Mouse (Mus musculus) liver, embryonic 13.5 days (tissue): ENCODE results near the gene Echs1. TPM values are rescaled to one million over a fixed set of nuclear protein-coding genes. Genes with fewer than 3 reads are reported as not detected.

Experiments used
- ATAC-seq: fragments of 200-750 bp; cut with Nextera tagmentation; 2 replicates; pipeline ENCODE4 v1.8.0; 2017; ENCODE audit warnings: low read depth, mild to moderate bottlenecking, moderate number of reproducible peaks, moderate library complexity
- DNase-seq: peaks from one replicate; pipeline ENCODE4 v3.0.0; 2022
- H3K27ac ChIP-seq: fragments of 300-500 bp; sonication (generic); 2 replicates; pipeline ENCODE4 v1.5.1; 2015; ENCODE audit warnings: moderate library complexity, mild to moderate bottlenecking, inconsistent platforms
- H3K27me3 ChIP-seq: fragments of 300-500 bp; sonication (generic); 2 replicates; pipeline ENCODE4 v1.6.1; 2015; ENCODE audit warnings: mild to moderate bottlenecking, inconsistent platforms
- H3K36me3 ChIP-seq: fragments of 300-500 bp; sonication (generic); 2 replicates; pipeline ENCODE4 v1.6.1; 2015; ENCODE audit warnings: mild to moderate bottlenecking, inconsistent platforms
- H3K4me1 ChIP-seq: fragments of 300-500 bp; sonication (generic); replicated peaks from 2 replicates; pipeline ENCODE4 v1.6.1; 2015; ENCODE audit warnings: inconsistent platforms
- H3K4me2 ChIP-seq: fragments of 300-500 bp; sonication (generic); 2 replicates; pipeline ENCODE4 v1.6.1; 2015; ENCODE audit warnings: inconsistent platforms, mild to moderate bottlenecking, moderate library complexity
- H3K4me3 ChIP-seq: fragments of 300-500 bp; sonication (generic); replicated peaks from 2 replicates; pipeline ENCODE4 v1.5.1; 2015; ENCODE audit warnings: mild to moderate bottlenecking, inconsistent platforms
- H3K9ac ChIP-seq: fragments of 300-500 bp; sonication (generic); 2 replicates; pipeline ENCODE4 v1.6.1; 2015; ENCODE audit warnings: mild to moderate bottlenecking, inconsistent platforms
- H3K9me3 ChIP-seq: fragments of 300-500 bp; sonication (generic); replicated peaks from 2 replicates; pipeline ENCODE4 v1.6.1; 2016; ENCODE audit warnings: inconsistent platforms
- WGBS: fragments of 180-500 bp; shearing (Covaris S2); methylation state at CpG from one replicate; pipeline ENCODE4 v1.1.7; 2015; ENCODE audit not compliant: insufficient replicate concordance; 5-methylcytosine and 5-hydroxymethylcytosine counted together
- polyA plus RNA-seq: library from polyadenylated mRNA; unstranded; fragments of >200 nt; fragmentation: Nextera tagmentation; extraction: Ambion mirVana; gene quantifications from 2 replicates; pipeline ENCODE4 v1.2.1, GENCODE M21; 2015

Gene Echs1
- 80.0 and 93.8 TPM in 2 replicates for polyA plus RNA-seq

DNA sequence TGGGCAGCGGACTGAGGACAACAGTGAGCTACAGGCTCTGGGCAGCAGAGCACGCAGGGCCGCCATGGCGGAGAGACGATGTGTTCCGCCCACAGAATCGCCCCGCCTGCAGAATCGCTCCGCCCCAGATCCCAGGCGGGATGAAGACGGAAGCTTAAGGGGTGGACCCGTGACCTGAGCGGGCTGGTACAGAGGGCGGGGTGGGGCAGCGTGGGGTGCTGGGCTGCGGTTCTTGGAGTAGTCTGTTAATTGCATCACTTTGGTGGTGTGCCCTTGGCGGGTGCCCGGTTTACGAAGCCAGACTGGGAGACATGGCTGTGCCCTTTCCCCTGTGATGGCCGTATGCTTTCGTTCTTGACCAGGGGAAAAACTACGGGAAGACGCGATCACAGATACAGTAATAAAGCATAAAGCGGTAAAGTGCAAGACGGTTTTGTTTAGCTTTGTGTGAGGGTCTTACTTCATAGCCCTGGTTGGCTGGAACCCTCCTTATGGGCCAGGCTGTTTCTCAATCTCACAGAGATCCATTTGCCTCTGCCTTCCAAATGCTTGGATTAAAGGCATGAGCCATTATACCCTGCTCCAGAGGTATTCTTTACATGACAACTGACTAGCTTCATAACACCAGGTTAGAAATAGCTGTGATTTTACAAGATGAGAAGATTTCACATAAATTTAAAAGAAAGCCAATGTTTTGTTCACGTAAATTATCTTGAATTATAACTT is at the start of gene Echs1:
Echs1 (minus strand) TSS at position 148 of the 726 bp plus-strand sequence.
- Histone ChIP-seq H3K9me3 (no peaks in the 10 kb centered on the region), H3K4me1 (peaks cover 23% of the 10 kb centered on the region), H3K9ac (peak within 1 kb of the TSS; percentile 75), H3K36me3 (peaks cover 15% of the 10 kb centered on the region), H3K4me3 (peak within 1 kb of the TSS; percentile 69), H3K27ac (peak within 1 kb of the TSS; percentile 86), H3K27me3 (no peaks in the 10 kb centered on the region), H3K4me2 (peak within 1 kb of the TSS; percentile 94)
- DNase-seq (peak; percentile 88), ATAC-seq (peak; percentile 99)
- WGBS, result 3% methylated on average over 28 of the region's 28 CpGs

DNA sequence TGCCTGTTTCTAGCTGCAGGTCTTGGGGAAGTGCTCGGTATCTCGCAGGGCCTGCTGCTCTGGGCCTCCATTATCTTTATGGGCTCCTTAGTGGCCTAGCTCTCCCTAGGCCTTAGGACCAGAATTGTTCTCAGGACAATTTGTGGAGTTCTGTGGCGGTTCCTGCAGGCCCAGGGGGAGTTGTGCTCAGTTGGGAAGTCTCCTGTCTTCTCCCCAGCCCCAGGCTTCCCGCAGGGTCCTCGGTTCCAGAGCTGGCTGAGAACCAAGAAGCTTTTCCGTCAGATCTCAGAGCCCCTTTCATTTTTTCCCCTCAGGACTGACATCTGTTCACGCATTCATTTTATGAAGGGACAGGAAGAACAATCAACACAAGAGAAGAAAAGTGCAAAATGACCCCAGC is 48.4 kb upstream of the Echs1 start, which contains the start of gene Olfr522:
Olfr522 (minus strand) TSS at position 101 of the 400 bp plus-strand sequence.
- no peak within 1 kb of the TSS for H3K9ac ChIP-seq
- no peaks in the 10 kb centered on the region for H3K9me3 ChIP-seq
- 56% methylated on average over 7 of the region's 7 CpGs for WGBS
- no peak within 1 kb of the TSS for H3K4me3 ChIP-seq
- no peaks in the 10 kb centered on the region for H3K36me3 ChIP-seq
- ATAC-seq (no peak), DNase-seq (no peak)
- no peaks in the 10 kb centered on the region for H3K4me1 ChIP-seq
- no peaks in the 10 kb centered on the region for H3K27me3 ChIP-seq
- no peak within 1 kb of the TSS for H3K4me2 ChIP-seq
- no peak within 1 kb of the TSS for H3K27ac ChIP-seq

DNA sequence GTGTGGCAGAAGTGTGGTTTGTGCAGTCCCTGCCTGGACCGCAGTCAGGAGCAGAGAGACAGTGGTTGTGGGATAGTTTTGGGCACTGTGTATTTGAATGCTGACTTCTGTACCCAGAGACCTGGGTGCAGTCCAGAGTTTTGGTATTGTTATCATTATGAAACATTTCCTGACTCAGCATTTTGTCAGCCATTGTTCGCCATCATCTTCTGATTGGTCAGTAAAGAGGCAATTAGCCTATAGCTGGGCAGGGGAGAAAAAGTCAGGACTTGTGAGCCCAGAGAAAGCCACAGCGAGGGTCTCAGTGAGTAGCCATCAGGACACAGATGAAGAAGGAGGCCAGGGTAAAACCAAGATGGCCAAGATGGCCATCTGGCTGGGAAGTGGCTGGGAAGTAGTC is 44.1 kb upstream of the Echs1 start:
- ATAC-seq (no peak), DNase-seq (no peak)
- H3K4me2 ChIP-seq, result no peak overlapping the region
- H3K9ac ChIP-seq, result no peak overlapping the region
- no peaks in the 10 kb centered on the region for H3K36me3 ChIP-seq
- 64% methylated on average over 3 of the region's 3 CpGs for WGBS
- H3K9me3 ChIP-seq, result no peaks in the 10 kb centered on the region
- H3K4me1 ChIP-seq, result no peaks in the 10 kb centered on the region
- no peak overlapping the region for H3K4me3 ChIP-seq
- H3K27me3 ChIP-seq, result peaks cover 16% of the 10 kb centered on the region
- no peak overlapping the region for H3K27ac ChIP-seq

DNA sequence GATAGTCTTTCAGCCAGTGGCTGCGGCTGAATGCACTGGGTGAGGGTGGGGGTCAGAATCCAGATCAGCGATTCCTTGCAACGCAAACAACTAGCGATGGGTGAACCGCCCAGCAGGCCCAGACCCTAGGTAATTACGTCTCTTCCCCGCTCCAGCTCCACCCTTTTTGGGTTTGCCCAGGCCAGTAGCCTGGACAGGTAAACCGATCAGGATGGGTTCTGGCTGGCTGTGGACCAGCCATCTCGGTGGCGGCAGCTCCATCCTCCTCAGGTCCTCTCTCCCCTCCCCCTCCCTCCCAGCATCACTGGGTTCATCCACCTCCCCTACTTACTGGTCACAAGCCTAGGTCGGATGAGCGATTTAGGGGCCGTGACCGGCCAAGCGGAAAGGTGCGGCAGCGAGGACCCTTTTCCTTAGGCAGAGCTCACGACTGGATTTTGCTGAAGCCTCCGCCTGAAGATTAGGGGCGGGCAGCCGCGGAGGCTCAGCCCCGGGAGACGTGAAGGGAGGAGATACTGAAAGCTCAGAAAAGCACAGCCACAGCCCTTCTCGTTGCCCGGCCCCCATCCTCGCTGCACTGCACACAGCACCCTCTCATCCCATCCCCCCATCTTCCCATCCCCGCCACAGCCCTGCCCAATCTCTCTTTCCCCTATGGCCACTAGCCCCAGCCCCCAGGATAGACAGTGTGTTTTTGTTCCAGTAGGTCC is 38.1 kb upstream of the Echs1 start, which contains the start of gene Sprn:
Sprn (minus strand) TSS at position 660 of the 710 bp plus-strand sequence.
- Histone ChIP-seq H3K9me3 (no peaks in the 10 kb centered on the region), H3K4me3 (no peak within 1 kb of the TSS), H3K9ac (no peak within 1 kb of the TSS), H3K4me1 (no peaks in the 10 kb centered on the region), H3K36me3 (peaks cover 6% of the 10 kb centered on the region; the same call in 1 of the 2 replicates), H3K27ac (no peak within 1 kb of the TSS), H3K4me2 (no peak within 1 kb of the TSS), H3K27me3 (peaks cover 53% of the 10 kb centered on the region)
- ATAC-seq, result no peak
- 10% methylated on average over 28 of the region's 28 CpGs for WGBS
- DNase-seq, result no peak

DNA sequence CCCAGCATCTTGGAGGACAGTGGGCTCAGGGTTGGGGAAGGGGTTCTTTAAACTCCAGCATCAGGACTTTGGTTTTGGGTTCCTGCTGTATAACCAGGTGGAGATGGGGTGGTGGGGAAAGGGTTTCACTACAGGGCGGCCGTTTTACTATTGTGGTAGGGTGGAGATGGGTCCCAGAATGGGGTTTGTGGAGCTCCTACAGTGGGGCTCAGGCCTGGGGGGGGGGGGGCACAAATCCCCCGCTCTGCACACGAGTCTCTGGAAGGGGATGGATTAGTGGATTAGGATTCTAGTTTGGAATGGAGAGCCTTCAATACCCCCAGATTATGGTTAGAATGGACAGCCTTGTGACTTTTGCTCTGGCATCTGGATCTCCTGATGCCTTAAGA is 37.5 kb upstream of the Echs1 start:
- Histone ChIP-seq H3K36me3 (peaks cover 6% of the 10 kb centered on the region; the same call in 1 of the 2 replicates), H3K9ac (no peak overlapping the region), H3K27me3 (peaks cover 49% of the 10 kb centered on the region), H3K4me3 (no peak overlapping the region), H3K4me1 (no peaks in the 10 kb centered on the region), H3K9me3 (no peaks in the 10 kb centered on the region), H3K27ac (no peak overlapping the region), H3K4me2 (no peak overlapping the region)
- DNase-seq, result no peak
- 26% methylated on average over 4 of the region's 4 CpGs for WGBS
- no peak for ATAC-seq

DNA sequence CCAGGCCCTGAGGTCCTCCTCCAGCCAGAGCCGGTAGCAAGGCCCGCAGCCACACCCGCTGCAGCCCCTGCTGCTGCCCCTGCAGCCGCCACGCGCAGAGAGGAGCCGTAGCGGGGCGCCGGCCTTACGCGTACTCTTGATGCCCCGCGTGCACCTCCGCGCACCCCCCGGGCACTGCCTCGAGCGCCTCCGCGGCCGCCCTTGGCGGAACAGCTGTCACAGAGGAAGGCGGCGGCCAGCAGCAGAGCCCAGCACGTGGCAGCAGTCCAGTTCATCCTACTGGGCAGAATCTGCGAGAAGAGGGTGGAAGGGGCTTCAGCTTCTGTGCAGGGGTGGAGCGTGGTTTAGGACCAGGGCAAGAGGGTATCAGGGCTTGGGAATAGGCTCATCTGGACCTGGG is 37.1 kb upstream of the Echs1 start:
- Histone ChIP-seq H3K27me3 (peaks cover 46% of the 10 kb centered on the region), H3K4me2 (no peak overlapping the region), H3K9me3 (no peaks in the 10 kb centered on the region), H3K36me3 (peaks cover 6% of the 10 kb centered on the region; the same call in 1 of the 2 replicates), H3K4me1 (no peaks in the 10 kb centered on the region), H3K9ac (no peak overlapping the region), H3K27ac (no peak overlapping the region), H3K4me3 (no peak overlapping the region)
- WGBS, result 15% methylated on average over 28 of the region's 28 CpGs
- no peak for DNase-seq
- no peak for ATAC-seq

DNA sequence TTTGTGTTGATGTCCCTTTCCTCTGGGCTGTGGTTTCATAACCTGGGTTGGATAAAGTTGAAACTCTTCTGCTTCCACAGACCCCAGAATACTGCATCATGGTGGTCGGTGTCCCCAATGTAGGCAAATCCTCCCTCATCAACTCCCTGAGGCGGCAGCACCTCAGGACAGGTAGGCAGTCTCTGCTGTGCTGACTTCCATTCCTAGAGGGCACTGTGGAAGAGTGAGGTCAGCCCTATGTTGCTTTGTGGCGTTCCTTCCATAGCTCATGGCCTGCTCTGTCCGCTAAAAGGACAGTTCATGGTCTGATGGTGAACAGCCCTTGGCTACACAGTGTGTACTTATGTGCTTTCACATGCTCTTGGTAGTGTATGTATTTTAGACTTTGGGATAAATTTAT is 28.3 kb upstream of the Echs1 start:
- H3K4me3 ChIP-seq, result no peak overlapping the region
- 79% methylated on average over 4 of the region's 4 CpGs for WGBS

DNA sequence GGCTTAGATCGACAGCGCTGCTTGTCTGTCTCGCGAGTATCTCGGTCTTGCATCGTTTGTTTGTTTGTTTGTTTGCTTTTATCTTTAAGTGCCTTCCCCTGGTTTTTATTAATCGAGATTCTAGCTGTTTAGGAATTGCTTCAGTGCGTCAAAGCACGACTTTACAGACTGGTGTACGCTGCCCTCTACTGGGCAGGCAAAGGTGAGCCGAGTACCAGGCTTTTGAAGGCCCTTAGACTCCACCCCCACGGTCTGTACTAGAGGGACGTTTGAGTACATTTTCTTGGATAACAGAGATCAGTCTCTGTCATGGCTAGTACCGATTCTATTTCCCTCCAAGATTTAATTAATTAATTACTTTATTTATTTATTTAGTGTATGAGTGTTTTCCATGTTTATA is 25.1 kb upstream of the Echs1 start:
- no peak overlapping the region for H3K4me3 ChIP-seq
- H3K27ac ChIP-seq, result no peak overlapping the region
- no peak overlapping the region for H3K4me2 ChIP-seq
- no peak overlapping the region for H3K9ac ChIP-seq
- 3% methylated on average over 14 of the region's 14 CpGs for WGBS
- peak; percentile 50 for DNase-seq
- H3K27me3 ChIP-seq, result no peaks in the 10 kb centered on the region
- H3K9me3 ChIP-seq, result no peaks in the 10 kb centered on the region
- peaks cover 2% of the 10 kb centered on the region; the same call in 1 of the 2 replicates for H3K36me3 ChIP-seq
- H3K4me1 ChIP-seq, result peaks cover 9% of the 10 kb centered on the region
- ATAC-seq, result no peak

More for the DNA sequence above, 28.3 kb upstream of the Echs1 start:
- DNase-seq (no peak), ATAC-seq (no peak)
- Histone ChIP-seq H3K9me3 (no peaks in the 10 kb centered on the region), H3K4me1 (0 out of 2 replicates have a peak, but pooled peaks cover under 1% of the 10 kb centered on the region), H3K9ac (no peak overlapping the region), H3K27ac (no peak overlapping the region), H3K27me3 (no peaks in the 10 kb centered on the region), H3K36me3 (peaks cover 10% of the 10 kb centered on the region; the same call in 1 of the 2 replicates), H3K4me2 (no peak overlapping the region)

DNA sequence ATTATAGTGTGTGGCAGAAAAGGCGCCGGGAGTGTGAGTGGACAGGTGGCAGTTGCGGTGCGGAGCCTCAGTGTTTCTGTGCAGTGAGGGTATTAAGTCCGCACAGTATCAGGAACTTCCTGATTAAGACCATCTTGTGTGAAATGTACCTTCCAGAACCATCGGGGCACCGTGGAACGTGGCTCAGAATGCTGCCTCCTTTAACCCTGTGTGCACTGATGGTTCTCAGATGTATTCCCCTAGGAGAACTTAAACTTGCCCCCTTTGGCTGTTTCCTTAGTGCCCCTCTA is 21.7 kb upstream of the Echs1 start:
- H3K27ac ChIP-seq, result peak overlapping the region; percentile 78
- no peaks in the 10 kb centered on the region for H3K36me3 ChIP-seq
- H3K9ac ChIP-seq, result peak overlapping the region; percentile 88
- no peaks in the 10 kb centered on the region for H3K27me3 ChIP-seq
- DNase-seq, result no peak
- WGBS, result 2% methylated on average over 8 of the region's 8 CpGs
- peak overlapping the region; percentile 86 for H3K4me2 ChIP-seq
- peaks cover 9% of the 10 kb centered on the region for H3K4me1 ChIP-seq
- ATAC-seq, result no peak
- no peaks in the 10 kb centered on the region for H3K9me3 ChIP-seq
- peak overlapping the region; percentile 85 for H3K4me3 ChIP-seq

DNA sequence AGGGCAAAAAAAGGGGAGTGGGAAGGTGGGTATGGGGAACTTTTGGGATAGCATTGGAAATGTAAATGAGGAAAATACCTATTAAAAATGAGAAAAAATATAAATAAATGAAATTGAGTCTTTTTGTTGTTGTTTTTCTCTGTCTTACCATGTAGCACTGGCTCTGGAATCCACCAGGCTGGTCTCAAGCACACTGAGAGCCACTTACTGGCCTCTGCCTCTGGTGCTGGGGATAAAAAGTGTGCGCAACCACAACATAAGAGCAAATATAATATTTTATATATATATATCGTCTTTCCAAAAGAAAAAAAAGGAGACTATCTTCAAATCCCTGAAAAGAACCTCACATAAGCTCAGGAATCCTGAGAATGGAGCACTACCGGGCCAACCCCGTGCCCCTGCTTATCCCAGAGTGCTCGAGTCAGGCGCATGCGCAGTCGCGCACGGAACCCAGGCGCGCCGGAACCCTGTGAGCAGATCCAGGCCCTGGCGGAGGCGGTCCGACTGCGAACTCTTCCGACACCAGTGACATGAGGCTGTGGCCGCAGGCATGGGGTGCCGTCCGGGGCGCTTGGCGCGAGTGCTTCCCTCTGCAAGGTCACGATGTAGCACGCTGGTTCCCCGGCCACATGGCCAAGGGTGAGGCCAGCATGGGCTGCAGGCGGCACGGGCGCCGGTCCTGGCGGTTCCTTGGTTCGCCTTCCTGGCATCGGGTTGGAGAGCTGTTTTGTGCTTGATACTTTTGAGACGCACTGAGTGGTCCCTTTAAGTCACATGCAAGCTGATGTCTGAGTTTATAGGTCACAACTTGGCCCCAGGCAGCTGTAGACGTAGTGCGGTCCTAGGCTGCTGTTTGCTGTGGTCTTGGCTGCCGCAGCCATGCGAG is 21.1 kb upstream of the Echs1 start, which contains the start of gene Mtg1:
Mtg1 (plus strand) TSS at position 430 of the 886 bp plus-strand sequence.
- peak within 1 kb of the TSS; percentile 85 for H3K4me3 ChIP-seq
- no peaks in the 10 kb centered on the region for H3K27me3 ChIP-seq
- no peaks in the 10 kb centered on the region for H3K9me3 ChIP-seq
- no peaks in the 10 kb centered on the region for H3K36me3 ChIP-seq
- ATAC-seq (peak; percentile 97), DNase-seq (peak; percentile 92)
- H3K9ac ChIP-seq, result peak within 1 kb of the TSS; percentile 88
- H3K4me1 ChIP-seq, result peaks cover 9% of the 10 kb centered on the region
- 2% methylated on average over 39 of the region's 39 CpGs for WGBS
- H3K27ac ChIP-seq, result peak within 1 kb of the TSS; percentile 78
- H3K4me2 ChIP-seq, result peak within 1 kb of the TSS; percentile 86
